Mouse (Mus musculus): ENCODE measurements around the gene Sbno2. TPM values are rescaled to one million over a fixed set of nuclear protein-coding genes. Genes with fewer than 3 reads are reported as not detected.

The Sbno2 gene
- polyA plus RNA-seq, 1 experiment, result 44.6 TPM

- TF ChIP-seq POLR2A (IDR thresholded peaks at IDR 0.05; ENCODE audit: insufficient read length, low read depth) (no peak), REST (IDR thresholded peaks at IDR 0.05; ENCODE audit: insufficient read depth, insufficient read length) (no peak), MAX (IDR thresholded peaks at IDR 0.05; ENCODE audit: low read depth) (no peak), SRF (IDR thresholded peaks at IDR 0.05; ENCODE audit: control insufficient read depth, insufficient read length, low read depth) (no peak), USF1 (IDR thresholded peaks at IDR 0.05; ENCODE audit: low read depth) (no peak), MYOD1 (IDR thresholded peaks at IDR 0.05; ENCODE audit: control insufficient read depth in 1 of 3, insufficient read length in 2 of 3, low read depth in 2 of 3) (no peak), TCF12 (IDR thresholded peaks at IDR 0.05; ENCODE audit: insufficient read depth, poor library complexity, severe bottlenecking) (no peak), CEBPB (IDR thresholded peaks at IDR 0.05; ENCODE audit: insufficient read depth, poor library complexity, severe bottlenecking) (no peak), POLR2AphosphoS2 (IDR thresholded peaks at IDR 0.05; ENCODE audit: insufficient read length, low read depth) (no peak), TCF3 (IDR thresholded peaks at IDR 0.05; ENCODE audit: insufficient read length, low read depth) (no peak), E2F4 (IDR thresholded peaks at IDR 0.05; ENCODE audit: insufficient read depth) (no peak), MYOG (IDR thresholded peaks at IDR 0.05; ENCODE audit: control insufficient read depth in 1 of 3, insufficient read depth in 1 of 3, insufficient read length in 2 of 3, low read depth in 2 of 3) (no peak)
- no peak overlapping the region for H3ac ChIP-seq (ENCODE audit: control insufficient read depth, insufficient read length)
- no peaks in the 10 kb centered on the region for H3K79me2 ChIP-seq (ENCODE audit: control insufficient read depth, insufficient read depth)
- no peaks in the 10 kb centered on the region for H3K27me3 ChIP-seq (ENCODE audit: control insufficient read depth, insufficient read depth, insufficient read length)
- no peak overlapping the region for H3K4me2 ChIP-seq (ENCODE audit: low read depth)
- no peak overlapping the region for H3K4me3 ChIP-seq
- no peaks in the 10 kb centered on the region for H3K36me3 ChIP-seq (ENCODE audit: control insufficient read depth, insufficient read depth)
Measured at GRCm38 (mm10) chr10:80136179-80136951, 31.0 kb upstream of the Sbno2 start.

DNA sequence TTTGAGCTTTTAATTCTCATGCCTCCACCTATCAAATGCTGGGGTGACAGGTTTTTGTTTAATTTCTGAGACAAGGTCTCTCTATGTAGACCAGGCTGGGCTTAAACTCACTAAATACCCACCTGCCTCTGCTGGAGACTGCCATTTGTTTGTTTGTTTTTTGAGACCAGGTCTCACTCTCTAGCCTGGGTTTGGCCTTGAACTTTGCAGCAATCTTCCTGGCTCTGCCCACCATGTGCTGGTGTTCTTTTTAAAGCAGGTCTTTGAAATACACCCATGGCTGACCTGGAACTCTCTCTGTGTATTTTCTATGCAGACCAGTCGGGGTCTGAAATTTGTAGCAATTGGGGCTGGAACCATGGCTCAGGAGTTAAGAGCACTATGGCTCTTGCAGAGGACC is 30.3 kb upstream of the Sbno2 start:
- Histone ChIP-seq H3K36me3 (ENCODE audit: control insufficient read depth, insufficient read depth) (no peaks in the 10 kb centered on the region), H3K4me3 (no peak overlapping the region), H3ac (ENCODE audit: control insufficient read depth, insufficient read length) (no peak overlapping the region), H3K27me3 (ENCODE audit: control insufficient read depth, insufficient read depth, insufficient read length) (no peaks in the 10 kb centered on the region), H3K79me2 (ENCODE audit: control insufficient read depth, insufficient read depth) (no peaks in the 10 kb centered on the region), H3K4me2 (ENCODE audit: low read depth) (no peak overlapping the region)
- TF ChIP-seq E2F4 (IDR thresholded peaks at IDR 0.05; ENCODE audit: insufficient read depth) (no peak), REST (IDR thresholded peaks at IDR 0.05; ENCODE audit: insufficient read depth, insufficient read length) (no peak), TCF3 (IDR thresholded peaks at IDR 0.05; ENCODE audit: insufficient read length, low read depth) (no peak), TCF12 (IDR thresholded peaks at IDR 0.05; ENCODE audit: insufficient read depth, poor library complexity, severe bottlenecking) (no peak), POLR2AphosphoS2 (IDR thresholded peaks at IDR 0.05; ENCODE audit: insufficient read length, low read depth) (no peak), MYOD1 (IDR thresholded peaks at IDR 0.05; ENCODE audit: control insufficient read depth in 1 of 3, insufficient read length in 2 of 3, low read depth in 2 of 3) (no peak), USF1 (IDR thresholded peaks at IDR 0.05; ENCODE audit: low read depth) (no peak), CEBPB (IDR thresholded peaks at IDR 0.05; ENCODE audit: insufficient read depth, poor library complexity, severe bottlenecking) (no peak), SRF (IDR thresholded peaks at IDR 0.05; ENCODE audit: control insufficient read depth, insufficient read length, low read depth) (no peak), POLR2A (IDR thresholded peaks at IDR 0.05; ENCODE audit: insufficient read length, low read depth) (no peak), MAX (IDR thresholded peaks at IDR 0.05; ENCODE audit: low read depth) (no peak), MYOG (IDR thresholded peaks at IDR 0.05; ENCODE audit: control insufficient read depth in 1 of 3, insufficient read depth in 1 of 3, insufficient read length in 2 of 3, low read depth in 2 of 3) (no peak)

GRCm38 (mm10) chr10:80135161-80135560 is 29.8 kb upstream of the Sbno2 start:
- Histone ChIP-seq H3ac (ENCODE audit: control insufficient read depth, insufficient read length) (no peak overlapping the region), H3K27me3 (ENCODE audit: control insufficient read depth, insufficient read depth, insufficient read length) (no peaks in the 10 kb centered on the region), H3K79me2 (ENCODE audit: control insufficient read depth, insufficient read depth) (no peaks in the 10 kb centered on the region), H3K4me2 (ENCODE audit: low read depth) (no peak overlapping the region), H3K36me3 (ENCODE audit: control insufficient read depth, insufficient read depth) (peaks cover 4% of the 10 kb centered on the region), H3K4me3 (no peak overlapping the region)
- no peak for TF ChIP-seq SRF (IDR thresholded peaks at IDR 0.05; ENCODE audit: control insufficient read depth, insufficient read length, low read depth)
- TF ChIP-seq MYOG (IDR thresholded peaks at IDR 0.05; ENCODE audit: control insufficient read depth in 1 of 3, insufficient read depth in 1 of 3, insufficient read length in 2 of 3, low read depth in 2 of 3), result no peak
- TF ChIP-seq POLR2AphosphoS2 (IDR thresholded peaks at IDR 0.05; ENCODE audit: insufficient read length, low read depth), result no peak
- TF ChIP-seq POLR2A (IDR thresholded peaks at IDR 0.05; ENCODE audit: insufficient read length, low read depth), result no peak
- TF ChIP-seq MYOD1 (IDR thresholded peaks at IDR 0.05; ENCODE audit: control insufficient read depth in 1 of 3, insufficient read length in 2 of 3, low read depth in 2 of 3), result no peak
- no peak for TF ChIP-seq REST (IDR thresholded peaks at IDR 0.05; ENCODE audit: insufficient read depth, insufficient read length)
- TF ChIP-seq E2F4 (IDR thresholded peaks at IDR 0.05; ENCODE audit: insufficient read depth), result no peak

GRCm38 (mm10) chr10:80134421-80134820 is 29.1 kb upstream of the Sbno2 start:
- Histone ChIP-seq H3K79me2 (ENCODE audit: control insufficient read depth, insufficient read depth) (no peaks in the 10 kb centered on the region), H3K27me3 (ENCODE audit: control insufficient read depth, insufficient read depth, insufficient read length) (no peaks in the 10 kb centered on the region), H3K36me3 (ENCODE audit: control insufficient read depth, insufficient read depth) (peaks cover 6% of the 10 kb centered on the region), H3ac (ENCODE audit: control insufficient read depth, insufficient read length) (no peak overlapping the region), H3K4me2 (ENCODE audit: low read depth) (no peak overlapping the region), H3K4me3 (no peak overlapping the region)
- TF ChIP-seq CEBPB (IDR thresholded peaks at IDR 0.05; ENCODE audit: insufficient read depth, poor library complexity, severe bottlenecking), result no peak
- no peak for TF ChIP-seq POLR2A (IDR thresholded peaks at IDR 0.05; ENCODE audit: insufficient read length, low read depth)
- TF ChIP-seq MYOD1 (IDR thresholded peaks at IDR 0.05; ENCODE audit: control insufficient read depth in 1 of 3, insufficient read length in 2 of 3, low read depth in 2 of 3), result no peak
- no peak for TF ChIP-seq REST (IDR thresholded peaks at IDR 0.05; ENCODE audit: insufficient read depth, insufficient read length)
- no peak for TF ChIP-seq TCF3 (IDR thresholded peaks at IDR 0.05; ENCODE audit: insufficient read length, low read depth)
- TF ChIP-seq SRF (IDR thresholded peaks at IDR 0.05; ENCODE audit: control insufficient read depth, insufficient read length, low read depth), result no peak
- no peak for TF ChIP-seq USF1 (IDR thresholded peaks at IDR 0.05; ENCODE audit: low read depth)
- no peak for TF ChIP-seq E2F4 (IDR thresholded peaks at IDR 0.05; ENCODE audit: insufficient read depth)
- TF ChIP-seq TCF12 (IDR thresholded peaks at IDR 0.05; ENCODE audit: insufficient read depth, poor library complexity, severe bottlenecking), result no peak
- no peak for TF ChIP-seq POLR2AphosphoS2 (IDR thresholded peaks at IDR 0.05; ENCODE audit: insufficient read length, low read depth)
- no peak for TF ChIP-seq MAX (IDR thresholded peaks at IDR 0.05; ENCODE audit: low read depth)
- no peak for TF ChIP-seq MYOG (IDR thresholded peaks at IDR 0.05; ENCODE audit: control insufficient read depth in 1 of 3, insufficient read depth in 1 of 3, insufficient read length in 2 of 3, low read depth in 2 of 3)
